Mouse (Mus musculus) colon, adult 2 months (tissue): Measurements from ENCODE around the gene 9230110F15Rik. TPM values are rescaled to one million over a fixed set of nuclear protein-coding genes. Genes with fewer than 3 reads are reported as not detected.

Experiments used
- polyA plus RNA-seq: library from polyadenylated mRNA; depleted of rRNA; stranded (reverse); fragments of >200 nt; gene quantifications from 2 replicates; pipeline ENCODE4 v1.2.3, GENCODE M21; 2012; rRNA removed

The 9230110F15Rik gene
- not detected in 2 replicates for polyA plus RNA-seq

DNA sequence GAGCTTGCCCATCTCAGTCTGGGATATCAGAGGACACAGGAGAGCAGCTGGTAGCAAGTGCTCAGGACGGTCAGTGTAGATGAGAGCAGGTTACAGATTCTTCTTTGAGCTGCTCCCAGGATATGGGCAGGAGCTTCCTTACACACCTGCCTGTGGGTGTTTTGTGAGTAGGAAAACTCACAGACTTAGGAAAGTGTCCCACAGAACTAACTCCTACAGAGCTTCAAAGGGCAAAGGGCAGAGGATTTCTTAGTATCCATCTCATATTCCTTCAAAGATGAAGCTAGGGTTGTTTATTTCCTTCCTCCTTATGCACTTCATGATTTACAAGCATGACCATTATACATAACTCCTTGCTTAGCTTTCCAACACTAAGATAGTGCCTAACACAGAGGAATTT is at the start of gene 9230110F15Rik:
Gene 9230110F15Rik (minus strand): TSS at position 101 of the 400 bp plus-strand sequence.

DNA sequence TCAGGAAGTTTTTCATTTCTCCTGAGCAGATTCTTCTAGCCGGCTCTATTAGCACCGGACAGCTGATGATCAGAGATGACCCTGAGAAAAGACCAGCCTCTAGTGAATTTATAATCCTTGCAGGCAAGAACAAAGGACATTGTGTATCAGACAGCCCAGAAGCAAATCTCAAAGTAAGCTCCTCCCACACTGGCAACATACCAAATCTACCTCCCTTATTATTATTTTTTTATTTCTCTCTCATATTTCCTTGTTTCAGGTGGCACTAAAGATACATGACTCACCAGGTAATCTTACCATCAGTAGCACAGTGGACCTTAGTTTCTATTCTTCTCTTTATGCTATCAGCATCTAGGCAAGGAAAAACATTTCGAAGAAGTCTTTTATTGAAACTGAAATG is 53.9 kb downstream of the 9230110F15Rik start, which contains the start of the genes Gm27235 and D730048I06Rik:
Gene Gm27235 (minus strand): TSS at position 101 of the 400 bp plus-strand sequence.
Gene D730048I06Rik (minus strand): TSS at position 112 of the 400 bp plus-strand sequence.

Other genes starting within 250 kb of the 9230110F15Rik start
- not detected in 2 replicates for gene Pate4, start 232.2 kb downstream of the 9230110F15Rik start, polyA plus RNA-seq
- gene Pate3, start 195.9 kb downstream of the 9230110F15Rik start, polyA plus RNA-seq = not detected in 2 replicates
- gene Pate1, start 156.8 kb downstream of the 9230110F15Rik start, polyA plus RNA-seq = not detected in 2 replicates
- not detected in 2 replicates for gene Gm17677, start 103.1 kb downstream of the 9230110F15Rik start, polyA plus RNA-seq
- gene Gm17727, start 66.0 kb downstream of the 9230110F15Rik start, polyA plus RNA-seq = not detected in 2 replicates
- not detected in 2 replicates for gene Gm27235, start 54.0 kb downstream of the 9230110F15Rik start, polyA plus RNA-seq
- gene D730048I06Rik, start 54.0 kb downstream of the 9230110F15Rik start, polyA plus RNA-seq = not detected in 2 replicates
- not detected in 2 replicates for gene 9230113P08Rik, start 64.3 kb upstream of the 9230110F15Rik start, polyA plus RNA-seq